Mouse (Mus musculus) ovary, postnatal 10 days (tissue): Measurements from ENCODE around the gene Ankdd1b.

Experiments
- DNase-seq: peaks from one replicate; pipeline ENCODE4 v3.0.0; 2022; ENCODE audit warnings: low spot score

The Ankdd1b gene

GRCm38 (mm10) chr13:96454288-96454687 is 16.7 kb downstream of the Ankdd1b start:
- DNase-seq, result no peak

GRCm38 (mm10) chr13:96452621-96453020 is 18.4 kb downstream of the Ankdd1b start:
- DNase-seq, result no peak

- DNase-seq, result no peak
These were observed 19.4 kb downstream of the Ankdd1b start for GRCm38 (mm10) chr13:96451386-96452140.

- DNase-seq, result no peak
These were observed 20.1 kb downstream of the Ankdd1b start for GRCm38 (mm10) chr13:96450869-96451268.

DNA sequence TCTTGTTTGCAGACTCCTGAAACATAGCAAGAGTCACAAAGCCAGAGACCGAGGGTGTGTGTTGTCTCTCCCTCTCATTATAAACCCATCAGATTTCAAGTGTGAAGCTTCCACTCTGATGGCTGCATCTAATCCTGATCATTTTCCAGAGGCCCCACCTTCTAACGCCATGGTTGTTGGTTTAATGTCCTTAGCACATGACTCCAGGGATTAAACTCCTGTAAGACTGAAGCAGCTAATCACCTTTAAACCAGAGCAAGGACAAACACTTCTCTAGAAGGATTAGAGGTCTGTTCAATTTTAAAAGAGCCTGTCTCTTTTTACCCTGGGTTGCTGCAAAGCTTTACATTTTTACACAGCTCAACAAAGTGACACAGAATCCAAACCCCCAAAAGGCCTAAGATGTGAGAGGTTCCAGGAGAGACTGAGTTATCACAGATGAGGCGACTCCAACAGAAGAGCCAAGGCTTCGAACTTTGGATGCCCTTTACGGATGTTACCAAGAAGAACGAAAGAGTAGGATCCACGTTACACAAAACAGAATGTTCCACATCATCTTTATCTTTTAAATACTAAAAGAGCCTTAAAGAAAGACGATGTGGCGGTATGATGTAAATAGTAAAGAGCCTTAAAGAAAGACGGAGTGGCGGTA is 20.7 kb downstream of the Ankdd1b start:
- DNase-seq, result no peak

GRCm38 (mm10) chr13:96440436-96440835 is 30.6 kb downstream of the Ankdd1b start:
- no peak for DNase-seq

DNA sequence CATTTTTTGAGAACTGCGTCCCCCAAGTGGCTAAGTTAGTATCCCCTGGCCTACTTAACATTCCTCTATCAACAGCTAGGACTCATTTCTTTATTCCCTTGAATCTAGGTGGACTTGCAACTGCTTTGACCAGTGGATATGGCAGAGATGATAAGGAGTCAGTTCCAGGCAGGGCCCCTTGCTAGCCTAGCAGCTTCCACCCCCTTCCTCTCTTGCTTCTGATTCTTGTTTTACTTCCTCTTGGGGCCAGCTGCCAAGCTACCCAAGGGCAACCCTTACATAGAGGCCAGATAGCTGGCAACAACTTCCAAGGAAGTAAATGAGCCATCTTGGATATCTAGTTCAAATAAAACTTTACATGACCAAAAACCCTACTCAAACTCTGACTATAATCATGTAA is 34.1 kb downstream of the Ankdd1b start:
- no peak for DNase-seq

DNA sequence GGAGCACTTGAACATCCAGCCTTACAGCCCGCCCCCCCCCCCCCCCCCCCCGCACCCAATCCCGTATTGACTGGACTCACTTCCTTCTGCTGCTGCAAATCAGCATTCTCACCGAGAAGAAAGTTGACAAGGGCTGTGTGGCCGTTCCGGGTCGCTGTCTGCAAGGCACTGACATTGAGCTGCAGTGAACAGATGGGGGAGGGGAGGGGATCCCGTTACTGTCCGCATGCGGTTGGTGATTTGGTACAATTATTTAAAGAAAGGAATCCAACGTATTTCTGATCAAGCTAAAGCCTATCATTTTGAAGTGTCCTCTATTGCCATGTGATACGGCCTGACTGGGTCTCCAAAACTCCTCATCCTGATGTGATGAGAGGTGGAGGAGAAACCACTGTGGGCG is 35.2 kb downstream of the Ankdd1b start:
- DNase-seq, result no peak

DNA sequence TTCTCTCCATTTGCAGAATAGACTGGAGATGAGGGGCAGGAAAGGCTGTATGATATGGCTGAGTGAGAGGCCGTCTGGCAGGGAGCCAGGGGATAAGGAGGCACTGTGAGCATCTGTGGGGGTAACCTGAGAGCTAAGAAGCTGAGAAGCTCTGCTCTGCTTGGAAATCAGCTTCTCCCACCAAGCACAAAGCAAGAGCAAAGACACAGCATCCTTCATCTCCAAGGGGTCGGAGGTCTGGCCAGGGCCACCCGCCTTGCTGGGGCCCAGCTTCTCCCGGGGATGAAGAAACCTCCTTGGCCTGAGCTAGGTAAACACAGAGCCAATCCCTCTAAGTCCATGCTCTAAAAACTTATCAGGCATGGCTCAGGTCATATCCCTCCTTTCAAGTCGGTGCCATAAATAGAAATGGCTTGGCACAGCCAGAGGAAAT is 36.1 kb downstream of the Ankdd1b start:
- no peak for DNase-seq

GRCm38 (mm10) chr13:96433648-96434190 is 37.3 kb downstream of the Ankdd1b start:
- DNase-seq, result no peak

DNA sequence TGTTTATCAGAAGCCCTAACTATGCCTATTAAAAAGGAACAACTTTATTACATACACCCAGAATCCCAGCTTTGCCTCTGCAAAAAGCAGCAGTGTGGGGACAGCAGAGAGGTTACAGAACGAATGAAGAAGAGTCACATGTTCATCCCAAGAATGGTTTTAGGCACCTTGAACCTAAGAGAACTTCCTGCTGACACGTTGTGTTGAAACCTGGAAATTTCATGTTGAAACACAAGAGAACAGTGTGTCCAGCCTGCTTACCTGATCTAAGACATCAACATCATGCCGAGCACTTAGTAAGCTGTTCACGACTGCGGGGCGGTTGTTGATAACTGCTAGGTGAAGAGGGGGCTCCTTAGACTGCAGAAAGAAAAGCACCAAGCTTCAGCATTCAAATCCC is 38.0 kb downstream of the Ankdd1b start:
- DNase-seq, result no peak

DNA sequence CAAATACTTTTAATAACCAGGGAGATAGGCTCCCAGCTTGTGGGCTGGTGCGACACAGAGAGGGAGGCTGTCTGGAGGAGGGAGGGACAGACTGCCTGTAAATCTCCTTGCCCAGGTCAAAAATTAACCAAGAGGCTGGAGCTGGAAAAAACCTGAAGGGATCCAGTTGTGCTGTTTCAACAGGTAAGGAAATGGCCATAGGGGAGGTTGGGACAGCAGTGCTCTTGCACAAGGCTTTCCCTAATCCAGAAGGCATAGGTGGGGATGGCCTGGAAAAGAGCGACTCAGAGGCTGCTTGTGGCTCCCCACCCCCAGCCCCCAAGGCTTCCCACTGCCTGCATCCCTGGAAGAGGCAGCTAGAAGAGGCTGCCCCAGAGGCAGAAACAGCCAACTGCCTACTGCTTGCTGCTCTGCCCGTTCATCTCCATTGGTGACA is 38.6 kb downstream of the Ankdd1b start:
- DNase-seq, result no peak

DNA sequence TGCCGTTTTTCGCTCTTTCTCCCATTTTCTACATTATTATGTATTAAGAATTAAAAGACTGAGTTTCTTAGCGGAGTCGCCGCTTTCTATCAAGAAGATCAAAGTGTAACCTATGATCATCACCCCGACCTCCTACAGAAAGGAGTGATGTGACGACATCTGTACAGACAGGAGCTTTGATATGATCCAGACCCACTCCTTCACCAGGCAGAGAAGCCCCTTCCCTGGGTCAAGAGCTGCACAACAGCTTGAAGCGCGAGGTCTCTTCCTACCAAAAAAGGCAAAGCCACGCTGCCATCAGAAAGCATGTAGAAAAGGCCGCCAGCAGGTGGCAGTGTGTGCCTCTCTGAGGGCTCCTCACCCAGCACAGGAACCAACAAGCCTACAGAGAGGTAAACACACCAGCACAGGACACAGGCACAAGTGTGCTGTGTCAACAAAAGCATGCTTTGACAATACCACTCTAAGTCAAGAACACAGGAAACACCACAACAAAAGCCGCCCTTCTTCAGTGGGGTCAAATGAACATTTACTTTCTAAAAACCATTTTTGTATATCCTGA is 39.3 kb downstream of the Ankdd1b start:
- DNase-seq, result peak; percentile 74

GRCm38 (mm10) chr13:96428531-96428930 is 42.5 kb downstream of the Ankdd1b start:
- DNase-seq, result no peak

DNA sequence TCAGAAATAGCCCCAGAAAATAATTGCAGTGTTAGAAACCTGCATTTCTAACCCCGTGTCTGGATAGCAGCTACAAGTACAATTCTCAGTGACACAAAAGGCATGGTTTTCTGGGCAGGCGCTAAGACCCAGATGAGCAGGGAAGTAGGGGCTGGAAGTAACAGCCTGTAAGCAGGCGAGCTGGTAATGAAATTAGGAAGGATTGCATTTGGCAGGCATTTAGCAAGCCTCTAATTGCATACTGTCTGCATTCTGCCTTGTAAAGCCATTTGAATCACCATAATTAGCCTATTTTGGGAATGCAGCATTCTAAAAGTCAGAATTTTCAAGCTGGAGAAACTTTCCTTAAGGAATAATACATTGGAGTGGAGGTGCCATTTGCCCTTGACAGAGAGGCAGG is 45.0 kb downstream of the Ankdd1b start:
- no peak for DNase-seq

DNA sequence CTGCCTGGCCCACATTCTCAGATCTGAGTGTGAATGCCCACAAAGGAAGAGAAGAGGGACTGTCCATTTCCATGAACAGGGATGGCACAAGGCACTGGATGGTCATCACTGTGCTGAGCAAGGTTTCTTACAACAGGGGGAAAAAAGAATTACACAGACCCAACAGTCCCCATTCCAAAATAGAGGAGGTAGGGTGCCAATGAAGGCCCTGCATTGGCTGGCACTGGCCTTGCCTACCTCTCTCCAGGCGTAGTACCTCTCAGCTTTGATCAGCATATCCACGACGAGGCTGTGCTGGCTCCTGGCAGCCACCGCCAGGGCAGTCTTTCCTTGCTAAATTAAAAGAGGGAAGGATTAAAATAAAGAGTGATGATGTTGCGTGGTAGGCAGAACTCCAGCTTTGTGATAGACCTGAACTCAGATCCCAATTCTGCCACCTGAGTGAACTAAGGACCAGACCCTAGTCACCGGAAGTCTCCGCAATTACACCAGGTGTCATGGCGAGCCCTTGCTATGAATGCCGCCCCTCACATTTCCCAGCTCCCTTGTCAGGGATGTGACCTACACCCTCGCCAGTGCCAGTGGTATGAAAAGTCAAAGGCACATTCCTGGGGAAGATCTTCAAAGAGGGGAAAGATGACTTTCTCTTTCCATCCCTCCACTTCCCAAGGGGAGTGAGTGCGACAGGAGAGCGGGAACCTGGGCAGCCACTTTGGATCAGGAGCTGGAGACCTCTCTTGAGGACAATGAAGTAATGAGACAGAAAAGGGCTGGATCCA is 46.3 kb downstream of the Ankdd1b start:
- no peak for DNase-seq

- DNase-seq, result no peak
These were observed 49.8 kb downstream of the Ankdd1b start for GRCm38 (mm10) chr13:96421230-96421629.

GRCm38 (mm10) chr13:96418487-96418886 is 52.5 kb downstream of the Ankdd1b start:
- DNase-seq, result no peak

GRCm38 (mm10) chr13:96417261-96417813 is 53.7 kb downstream of the Ankdd1b start:
- DNase-seq, result no peak

DNA sequence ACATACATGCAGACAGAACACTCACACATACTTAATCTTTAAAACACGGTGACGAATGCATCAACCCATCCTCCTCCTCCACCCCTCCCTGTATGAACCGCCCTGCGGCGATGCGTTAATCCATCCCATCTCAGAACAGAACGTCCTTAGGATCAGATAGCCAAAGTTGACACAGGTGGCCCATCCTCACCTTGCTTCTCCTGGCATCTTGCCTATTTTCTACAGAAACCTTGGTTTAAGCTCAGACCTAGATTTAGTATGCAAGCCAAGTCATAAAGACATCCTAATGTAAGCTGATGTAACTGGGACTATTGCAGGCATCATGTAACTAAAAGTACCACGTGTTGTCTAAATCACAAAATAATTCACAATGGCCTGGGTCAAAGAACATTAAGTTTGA is 54.6 kb downstream of the Ankdd1b start:
- DNase-seq, result no peak

DNA sequence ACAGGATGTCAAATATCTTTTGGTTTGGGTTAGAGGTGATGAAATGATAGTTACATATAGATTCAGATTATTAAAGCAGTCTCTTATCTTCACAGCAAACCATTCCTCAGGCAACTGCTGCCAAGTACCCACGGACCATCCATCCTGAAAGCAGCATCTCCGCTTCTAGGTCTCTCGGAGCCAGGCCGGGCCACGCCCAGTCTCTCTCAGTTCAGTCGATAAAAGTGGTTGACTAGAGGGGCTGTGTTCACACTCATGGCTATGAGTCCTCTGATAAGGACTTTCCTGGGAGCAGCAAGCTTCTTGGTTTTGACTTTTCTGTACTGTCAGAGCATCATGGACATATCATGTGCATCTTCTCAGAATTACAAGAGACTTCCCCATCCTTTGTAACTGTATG is 56.6 kb downstream of the Ankdd1b start:
- no peak for DNase-seq

DNA sequence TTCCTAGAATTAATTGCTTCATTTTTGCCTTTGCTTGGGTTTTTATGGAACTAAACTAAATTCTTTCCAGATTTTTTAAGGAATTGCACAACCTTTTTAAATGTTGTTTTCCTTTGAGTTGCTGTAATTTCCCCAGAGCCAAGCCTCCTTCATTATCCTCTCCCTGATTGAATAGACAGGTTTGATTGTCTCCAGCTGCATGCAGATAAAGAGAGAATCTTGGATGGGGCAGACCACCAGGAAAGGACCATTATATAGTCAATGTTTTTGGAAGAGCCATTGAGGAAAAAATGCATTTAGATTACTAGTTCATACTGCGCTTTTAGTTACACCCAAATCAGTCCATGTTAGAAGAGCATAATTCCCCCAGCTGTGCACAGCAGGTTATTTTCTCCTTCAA is 62.2 kb downstream of the Ankdd1b start:
- DNase-seq, result no peak
